Mouse (Mus musculus) common myeloid progenitor, adult 5-6 weeks (primary cell): ENCODE results near the gene Vmn2r89. TPM values are rescaled to one million over a fixed set of nuclear protein-coding genes. Genes with fewer than 3 reads are reported as not detected.
"Not testable (repeated sequence)": the region's sequence is repeated elsewhere in the genome, so short reads cannot be mapped to it uniquely, and the experiment has no call there.

Source experiments
- ATAC-seq: replicated peaks from 2 replicates; pipeline ENCODE4 v1.8.0; 2016; ENCODE audit warnings: low read depth, mild to moderate bottlenecking, moderate TSS enrichment, inconsistent platforms; ENCODE audit not compliant: poor library complexity, severe bottlenecking
- total RNA-seq: library from RNA; stranded (forward); fragments of 200-1000, 187-1606 nt; gene quantifications from 2 replicates; pipeline ENCODE4 v1.2.3, GENCODE M21; 2017

Gene Vmn2r89
- not detected in 2 replicates for total RNA-seq

GRCm38 (mm10) chr14:51451557-51451956 lies at the start of gene Vmn2r89:
Gene Vmn2r89, plus strand, starts transcription at chr14:51451857.
- ATAC-seq = not testable (repeated sequence)

GRCm38 (mm10) chr14:51410520-51410919 lies 41.1 kb upstream of the Vmn2r89 start, which contains the start of gene Vmn2r88:
Gene Vmn2r88, plus strand, starts transcription at chr14:51410820.
- ATAC-seq = no peak

DNA sequence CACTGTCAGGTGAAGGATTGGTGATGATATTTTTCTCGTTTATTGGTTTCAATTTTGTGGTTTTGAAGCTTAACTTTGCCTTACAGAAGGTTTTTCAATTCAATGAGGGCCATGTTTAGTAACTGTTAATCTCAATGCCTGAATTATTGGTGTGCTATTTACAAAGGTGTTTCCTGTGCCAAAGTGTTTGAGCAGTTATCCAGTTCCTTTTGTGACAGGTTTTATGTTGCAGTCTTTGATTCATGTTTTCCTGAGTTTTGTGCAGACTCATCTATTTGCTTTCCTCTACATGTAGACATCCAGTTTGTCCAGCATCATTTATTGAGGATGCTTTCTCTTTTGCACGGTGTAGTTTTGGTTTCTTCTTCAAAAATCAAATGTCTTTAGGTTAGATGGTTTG lies 27.8 kb upstream of the Vmn2r89 start:
- ATAC-seq = no peak

- ATAC-seq = not testable (repeated sequence)
Measured at GRCm38 (mm10) chr14:51430138-51430537, 21.5 kb upstream of the Vmn2r89 start.

GRCm38 (mm10) chr14:51434546-51434945 lies 17.1 kb upstream of the Vmn2r89 start:
- no peak for ATAC-seq

GRCm38 (mm10) chr14:51435020-51435419 lies 16.6 kb upstream of the Vmn2r89 start:
- ATAC-seq = no peak

GRCm38 (mm10) chr14:51438955-51439354 lies 12.7 kb upstream of the Vmn2r89 start:
- ATAC-seq = no peak

- not testable (repeated sequence) for ATAC-seq
Measured at GRCm38 (mm10) chr14:51480278-51480677, 28.6 kb downstream of the Vmn2r89 start.

GRCm38 (mm10) chr14:51481332-51482015 lies 29.8 kb downstream of the Vmn2r89 start:
- ATAC-seq = not testable (repeated sequence)

GRCm38 (mm10) chr14:51482051-51482715 lies 30.5 kb downstream of the Vmn2r89 start:
- ATAC-seq = no peak

DNA sequence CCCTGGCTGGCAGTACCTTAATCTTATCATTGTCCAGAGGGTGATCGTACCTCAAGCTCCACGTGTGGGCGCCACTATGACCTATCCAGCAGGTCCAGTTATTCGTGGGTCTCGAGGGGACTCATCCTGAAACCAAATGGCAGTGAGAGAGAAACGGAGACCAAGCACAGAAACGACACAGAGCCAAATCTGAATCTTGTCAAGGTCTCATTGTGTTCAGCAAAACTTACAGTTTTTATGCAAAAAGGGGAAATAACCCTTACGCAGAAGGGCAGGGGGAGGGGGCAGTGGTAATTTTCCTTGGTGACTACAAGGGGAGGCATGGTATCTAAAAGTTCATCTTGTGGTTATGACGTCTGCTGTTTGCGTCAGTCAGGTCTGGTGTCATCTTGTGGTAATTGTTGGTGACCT lies 31.3 kb downstream of the Vmn2r89 start:
- not testable (repeated sequence) for ATAC-seq

- ATAC-seq = no peak
Measured at GRCm38 (mm10) chr14:51483671-51484070, 32.0 kb downstream of the Vmn2r89 start.

DNA sequence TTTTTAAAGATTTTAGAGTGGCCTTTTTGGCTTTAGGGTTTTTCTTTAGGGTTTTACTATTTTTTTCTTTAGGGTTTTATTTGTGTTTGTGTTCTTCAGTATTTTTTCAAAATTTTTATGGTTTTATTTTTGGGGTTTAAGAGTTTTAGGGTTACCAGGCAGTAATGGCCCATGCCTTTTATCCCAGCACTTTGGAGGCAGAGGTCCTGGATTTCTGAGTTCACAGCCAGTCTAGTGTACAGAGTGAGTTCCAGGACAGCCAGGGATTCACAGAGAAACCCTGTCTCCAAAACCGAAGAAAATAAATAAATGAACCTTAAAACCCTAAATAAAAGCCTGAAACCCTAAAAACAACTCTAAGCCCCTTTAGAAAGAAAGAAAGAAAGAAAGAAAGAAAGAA lies 34.5 kb downstream of the Vmn2r89 start:
- no peak for ATAC-seq

DNA sequence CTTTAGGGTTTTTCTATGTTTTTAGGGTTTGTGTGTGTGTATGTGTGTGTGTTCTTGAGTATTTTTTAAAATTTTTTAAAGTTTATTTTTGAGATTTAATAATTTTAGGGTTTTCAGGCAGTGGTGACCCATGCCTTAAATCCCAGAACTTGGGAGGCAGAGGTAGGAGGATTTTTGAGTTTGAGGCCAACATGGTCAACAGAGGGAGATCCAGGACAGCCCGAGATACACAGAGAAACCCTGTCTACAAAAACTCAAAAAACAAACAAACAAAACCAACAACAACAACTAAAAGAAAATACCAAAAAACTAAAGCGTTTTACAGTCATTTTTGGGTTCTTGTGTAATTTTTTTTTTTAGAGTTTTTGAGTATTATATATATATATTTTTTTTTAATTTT lies 44.1 kb downstream of the Vmn2r89 start:
- no peak for ATAC-seq

DNA sequence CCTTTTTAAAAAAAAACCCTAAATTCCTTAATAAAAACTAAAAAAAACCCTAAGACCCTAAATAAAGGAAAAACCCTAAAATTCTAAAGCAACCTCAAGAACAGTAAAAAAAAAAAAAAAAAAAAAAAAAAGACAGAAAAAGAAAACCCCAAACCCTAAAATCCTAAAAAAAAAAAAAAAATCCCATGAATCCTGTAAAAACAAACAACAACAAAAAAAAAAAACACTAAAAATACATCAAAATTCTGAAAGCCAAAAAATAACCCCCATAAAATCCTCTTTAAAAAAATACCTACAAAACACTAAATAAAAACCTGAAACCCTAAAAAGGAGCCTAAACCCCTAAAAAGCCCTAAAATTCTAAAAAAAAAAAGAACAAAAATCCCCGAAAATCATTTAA lies 45.3 kb downstream of the Vmn2r89 start:
- ATAC-seq = no peak

DNA sequence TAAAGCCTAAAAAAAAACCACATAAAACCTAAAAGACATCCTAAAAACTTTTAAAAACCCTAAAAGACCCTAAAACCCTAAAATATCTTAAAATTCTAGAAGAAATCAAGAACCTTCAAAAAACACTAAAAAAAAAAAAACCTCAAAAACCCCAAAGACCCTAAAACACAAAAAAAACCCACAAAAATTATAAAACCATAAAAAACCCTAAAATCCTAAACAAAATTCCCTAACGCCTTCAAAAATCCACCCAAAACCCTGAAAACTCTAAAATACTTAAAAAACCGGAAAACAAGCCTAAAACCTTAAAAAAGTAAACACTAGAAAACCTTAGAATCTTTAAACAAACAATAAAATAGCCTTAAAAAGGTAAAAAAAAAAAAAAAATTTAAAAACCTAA lies 46.3 kb downstream of the Vmn2r89 start:
- no peak for ATAC-seq

DNA sequence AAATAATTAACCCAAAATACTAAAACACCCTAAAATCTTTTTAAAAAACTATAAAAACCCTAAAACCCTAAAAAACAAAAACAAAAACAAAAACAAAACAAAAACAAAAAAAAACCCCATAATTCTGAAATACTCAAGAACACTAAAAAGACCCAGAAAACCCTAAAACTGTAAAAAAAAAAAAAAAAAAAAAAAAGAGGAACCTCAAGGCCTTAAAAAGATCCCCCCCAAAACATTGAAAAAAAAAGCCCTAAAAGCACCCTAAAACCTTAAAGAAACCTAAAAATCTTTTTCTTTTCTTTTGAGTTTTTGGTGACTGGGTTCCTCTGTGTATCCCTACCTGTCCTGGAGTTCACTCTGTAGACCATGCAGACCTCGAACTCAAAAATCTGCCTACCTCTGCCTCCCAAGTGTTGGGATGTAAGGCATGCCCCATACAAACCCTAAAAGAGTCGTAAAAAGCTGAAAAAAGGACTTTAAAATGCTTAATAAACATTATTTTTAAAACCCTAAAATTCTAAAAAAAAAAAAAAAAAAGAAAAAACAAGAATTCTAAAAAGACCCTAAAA lies 48.1 kb downstream of the Vmn2r89 start:
- ATAC-seq = no peak

DNA sequence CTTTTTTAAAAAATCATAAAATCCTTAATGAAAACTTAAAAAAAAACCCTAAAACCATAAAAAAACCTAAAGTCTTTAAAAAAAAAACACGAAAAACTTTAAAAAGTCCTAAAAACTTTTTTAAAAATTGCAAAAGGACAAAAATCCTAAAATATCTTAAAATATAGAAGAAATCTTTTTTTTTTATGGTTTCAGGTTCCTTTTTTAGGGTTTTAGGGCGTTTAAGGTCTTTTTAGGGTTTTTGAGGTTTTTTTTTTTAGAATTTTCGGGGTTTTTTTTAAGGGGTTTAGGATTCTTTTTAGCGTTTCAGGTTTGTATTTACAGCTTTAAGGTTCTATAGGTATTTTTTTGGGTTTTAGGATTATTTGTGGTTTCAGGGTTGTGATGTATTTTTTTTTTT lies 48.8 kb downstream of the Vmn2r89 start:
- no peak for ATAC-seq

DNA sequence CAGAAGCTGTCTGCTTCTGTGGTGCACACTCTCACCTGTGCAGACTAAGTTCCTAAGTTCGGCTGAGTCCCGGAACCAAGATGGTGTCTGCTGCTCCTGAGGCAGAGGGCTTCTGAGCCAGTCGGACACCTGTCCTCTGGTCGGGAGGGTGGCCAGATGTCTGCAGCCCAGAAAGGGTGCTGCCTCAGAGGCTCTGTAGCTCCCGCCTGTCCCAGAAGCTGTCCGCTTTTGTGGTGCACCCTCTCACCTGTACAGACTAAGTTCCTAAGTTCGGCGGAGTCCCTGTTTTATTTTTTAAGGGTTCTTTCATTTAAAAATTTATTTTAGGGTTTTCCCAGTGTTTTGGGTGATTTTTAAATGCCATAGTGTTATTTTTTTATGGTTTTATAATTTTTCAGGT lies 55.8 kb downstream of the Vmn2r89 start:
- no peak for ATAC-seq
